Mouse (Mus musculus): ENCODE measurements around the gene Suox.
A peak's percentile ranks its signal among the peaks of the same experiment; 100 is the strongest.

- no peak for TF ChIP-seq CTCF (IDR thresholded peaks at IDR 0.05; ENCODE audit: insufficient read depth, low read depth, low read length)
- TF ChIP-seq POLR2A (IDR thresholded peaks at IDR 0.05; ENCODE audit: insufficient read depth, low read depth, low read length) = peak; percentile 85
Observed at GRCm38 (mm10) chr10:128695992-128696807, 22.3 kb upstream of the Suox start, which contains the start of gene Rab5b.
